Mouse (Mus musculus) stomach, embryonic 16.5 days (tissue): ENCODE measurements around the gene Sumo3. TPM values are rescaled to one million over a fixed set of nuclear protein-coding genes. Genes with fewer than 3 reads are reported as not detected.

Experiments
- ATAC-seq: fragments of 200-750 bp; cut with Nextera tagmentation; 2 replicates; pipeline ENCODE4 v1.8.0; 2017; ENCODE audit warnings: moderate number of reproducible peaks, moderate TSS enrichment; ENCODE audit not compliant: insufficient read depth, low FRiP score
- H3K27ac ChIP-seq: fragments of 300-500 bp; sonication (generic); 2 replicates; pipeline ENCODE4 v1.5.1; 2014; ENCODE audit warnings: low read length
- H3K27me3 ChIP-seq: fragments of 300-500 bp; sonication (generic); 2 replicates; pipeline ENCODE4 v1.6.1; 2014; ENCODE audit warnings: low read length, control low read depth, mixed read lengths; ENCODE audit not compliant: control insufficient read depth, insufficient read depth
- H3K36me3 ChIP-seq: fragments of 300-500 bp; sonication (generic); 2 replicates; pipeline ENCODE4 v1.6.1; 2014; ENCODE audit warnings: low read length; ENCODE audit not compliant: control insufficient read depth, insufficient read depth
- H3K4me1 ChIP-seq: fragments of 300-500 bp; sonication (generic); 2 replicates; pipeline ENCODE4 v1.6.1; 2014; ENCODE audit warnings: low read length, control low read depth, mixed read lengths; ENCODE audit not compliant: control insufficient read depth, insufficient read depth
- H3K4me2 ChIP-seq: fragments of 300-500 bp; sonication (generic); 2 replicates; pipeline ENCODE4 v1.6.1; 2014; ENCODE audit warnings: low read depth, low read length, mixed read lengths
- H3K4me3 ChIP-seq: fragments of 300-500 bp; sonication (generic); replicated peaks from 2 replicates; pipeline ENCODE4 v1.5.1; 2014; ENCODE audit warnings: mild to moderate bottlenecking, low read length
- H3K9ac ChIP-seq: fragments of 300-500 bp; sonication (generic); 2 replicates; pipeline ENCODE4 v1.6.1; 2014; ENCODE audit warnings: low read length
- H3K9me3 ChIP-seq: fragments of 300-500 bp; sonication (generic); replicated peaks from 2 replicates; pipeline ENCODE4 v1.6.1; 2016; ENCODE audit warnings: low read length, control low read depth; ENCODE audit not compliant: control insufficient read depth
- WGBS: fragments of 180-500 bp; shearing (Covaris S2); extraction: QIAGEN DNeasy Blood & Tissue Kit; methylation state at CpG from one replicate; pipeline ENCODE4 v1.1.7; 2014; 5-methylcytosine and 5-hydroxymethylcytosine counted together
- polyA plus RNA-seq: library from polyadenylated mRNA; unstranded; fragments of >200 nt; fragmentation: Nextera tagmentation; extraction: Ambion mirVana; gene quantifications from 2 replicates; pipeline ENCODE4 v1.2.1, GENCODE M21; 2015

Sumo3 gene
- polyA plus RNA-seq, 1 experiment from 2014 or later = 327 TPM

DNA sequence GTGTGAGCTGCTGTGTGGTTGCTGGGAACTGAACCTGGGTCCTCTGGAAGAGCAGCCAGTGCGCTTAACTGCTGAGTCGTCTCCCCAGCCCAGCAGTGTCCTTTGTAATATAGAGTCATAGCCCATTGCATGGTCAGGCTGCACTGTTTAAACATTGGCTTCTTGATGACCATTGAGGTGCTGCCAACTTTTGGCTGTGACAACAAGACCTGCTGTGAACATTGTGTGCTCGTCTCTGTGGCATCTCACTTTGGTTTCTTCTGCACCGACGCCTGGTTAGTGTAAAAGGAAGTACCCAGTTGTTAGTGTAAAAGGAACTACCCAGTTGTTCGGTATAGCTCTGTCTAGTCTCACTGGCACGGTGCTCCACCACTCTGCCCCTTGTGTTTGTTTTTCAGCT is 20.7 kb downstream of the Sumo3 start:
- Histone ChIP-seq H3K27ac (no peak overlapping the region), H3K9ac (no peak overlapping the region), H3K4me1 (peaks cover 34% of the 10 kb centered on the region), H3K4me3 (no peak overlapping the region), H3K27me3 (no peaks in the 10 kb centered on the region), H3K4me2 (no peak overlapping the region), H3K36me3 (peaks cover 4% of the 10 kb centered on the region; the same call in 1 of the 2 replicates), H3K9me3 (no peaks in the 10 kb centered on the region)
- ATAC-seq = no peak
- WGBS = 70% methylated on average over 7 of the region's 7 CpGs

- Histone ChIP-seq H3K4me2 (no peak overlapping the region), H3K4me3 (no peak overlapping the region), H3K9me3 (no peaks in the 10 kb centered on the region), H3K27ac (no peak overlapping the region), H3K27me3 (no peaks in the 10 kb centered on the region), H3K9ac (no peak overlapping the region), H3K36me3 (peaks cover 4% of the 10 kb centered on the region; the same call in 1 of the 2 replicates), H3K4me1 (peaks cover 33% of the 10 kb centered on the region)
- ATAC-seq = peak; percentile 61; the same call in 1 of the 2 replicates
- 36% methylated on average over 2 of the region's 2 CpGs for WGBS
Measured at GRCm38 (mm10) chr10:77627497-77627896, 21.6 kb downstream of the Sumo3 start.

GRCm38 (mm10) chr10:77629163-77629562 is 23.3 kb downstream of the Sumo3 start:
- ATAC-seq = no peak
- H3K4me1 ChIP-seq = peaks cover 28% of the 10 kb centered on the region
- H3K4me2 ChIP-seq = no peak overlapping the region
- H3K36me3 ChIP-seq = peaks cover 4% of the 10 kb centered on the region; the same call in 1 of the 2 replicates
- H3K9ac ChIP-seq = no peak overlapping the region
- H3K27me3 ChIP-seq = no peaks in the 10 kb centered on the region
- H3K9me3 ChIP-seq = no peaks in the 10 kb centered on the region
- H3K27ac ChIP-seq = no peak overlapping the region
- no peak overlapping the region for H3K4me3 ChIP-seq
- WGBS = 75% methylated on average over 3 of the region's 3 CpGs

DNA sequence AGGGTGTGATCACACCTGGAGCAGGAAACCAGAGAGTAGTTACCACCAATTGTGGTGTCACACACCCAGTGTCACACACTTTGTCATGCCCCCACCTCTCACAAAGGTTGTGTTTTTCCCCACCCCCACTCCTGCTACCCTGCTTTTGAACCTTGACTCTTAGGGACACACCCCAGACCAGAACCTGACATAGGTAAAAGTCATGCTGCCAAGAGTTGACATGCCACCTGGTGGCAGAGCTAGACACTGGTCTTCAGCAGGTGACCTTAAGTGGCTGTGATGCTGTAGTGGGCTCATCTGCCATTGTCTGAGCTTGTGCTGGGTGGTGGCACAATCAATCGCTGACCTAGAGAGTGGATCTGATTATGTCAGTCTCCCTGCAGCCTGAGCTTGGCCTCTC is 24.1 kb downstream of the Sumo3 start:
- H3K36me3 ChIP-seq = peaks cover 4% of the 10 kb centered on the region; the same call in 1 of the 2 replicates
- no peak for ATAC-seq
- H3K9me3 ChIP-seq = no peaks in the 10 kb centered on the region
- H3K27me3 ChIP-seq = no peaks in the 10 kb centered on the region
- no peak overlapping the region for H3K4me2 ChIP-seq
- 78% methylated on average over 1 of the region's 1 CpGs for WGBS
- H3K4me1 ChIP-seq = peaks cover 25% of the 10 kb centered on the region
- no peak overlapping the region for H3K27ac ChIP-seq
- no peak overlapping the region for H3K9ac ChIP-seq
- no peak overlapping the region for H3K4me3 ChIP-seq

GRCm38 (mm10) chr10:77634016-77634415 is 28.1 kb downstream of the Sumo3 start:
- 61% methylated on average over 6 of the region's 6 CpGs for WGBS
- H3K27ac ChIP-seq = peak overlapping the region; percentile 23; the same call in 1 of the 2 replicates
- H3K4me1 ChIP-seq = peaks cover 17% of the 10 kb centered on the region
- H3K36me3 ChIP-seq = peaks cover 4% of the 10 kb centered on the region; the same call in 1 of the 2 replicates
- H3K27me3 ChIP-seq = no peaks in the 10 kb centered on the region
- H3K4me2 ChIP-seq = no peak overlapping the region
- no peak overlapping the region for H3K4me3 ChIP-seq
- H3K9ac ChIP-seq = peak overlapping the region; percentile 43; the same call in 1 of the 2 replicates
- H3K9me3 ChIP-seq = no peaks in the 10 kb centered on the region
- ATAC-seq = no peak

- 46% methylated on average over 13 of the region's 13 CpGs for WGBS
Measured at GRCm38 (mm10) chr10:77634452-77635231, 28.7 kb downstream of the Sumo3 start.

DNA sequence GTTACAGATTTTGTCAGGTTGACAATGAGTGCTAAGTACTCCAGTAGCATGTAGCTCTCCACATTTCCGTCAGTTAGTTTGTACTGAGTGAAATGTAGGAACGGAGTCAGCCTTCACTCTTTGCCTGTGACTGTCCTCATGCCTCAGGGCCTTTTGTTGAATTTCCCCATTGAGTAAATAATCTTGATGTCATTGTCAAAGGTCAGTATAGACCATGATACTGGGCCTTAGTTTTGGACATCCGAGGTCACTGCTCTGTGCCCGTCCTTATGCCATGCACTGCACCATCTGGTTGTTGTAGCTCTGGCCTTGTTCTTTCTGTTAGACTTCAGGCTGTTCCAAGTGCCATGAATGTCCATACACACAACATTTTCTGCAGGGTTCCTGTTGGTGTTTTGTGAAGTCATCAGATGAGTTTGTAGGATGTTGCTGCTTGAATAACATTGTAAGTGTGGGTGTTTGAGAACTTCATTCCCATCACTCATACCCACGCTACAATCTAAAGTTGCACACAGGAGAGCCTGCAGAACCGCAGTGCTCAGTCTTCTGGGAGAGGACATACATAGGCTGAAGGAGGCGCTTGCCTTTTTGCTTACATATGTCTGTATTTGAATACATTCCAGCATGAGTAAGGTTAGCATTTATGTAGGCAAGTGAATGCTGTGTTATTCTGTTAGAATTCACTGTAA is 30.5 kb downstream of the Sumo3 start:
- Histone ChIP-seq H3K4me2 (no peak overlapping the region), H3K27ac (no peak overlapping the region), H3K4me1 (peaks cover 18% of the 10 kb centered on the region), H3K9me3 (no peaks in the 10 kb centered on the region), H3K9ac (no peak overlapping the region), H3K36me3 (peaks cover under 1% of the 10 kb centered on the region; the same call in 1 of the 2 replicates), H3K4me3 (no peak overlapping the region), H3K27me3 (no peaks in the 10 kb centered on the region)
- WGBS = 86% methylated on average over 7 of the region's 7 CpGs
- ATAC-seq = no peak

More at GRCm38 (mm10) chr10:77634452-77635231, 28.7 kb downstream of the Sumo3 start:
- Histone ChIP-seq H3K4me2 (no peak overlapping the region), H3K27ac (peak overlapping the region; percentile 69), H3K9me3 (no peaks in the 10 kb centered on the region), H3K9ac (no peak overlapping the region; the same call in 1 of the 2 replicates), H3K4me1 (peaks cover 18% of the 10 kb centered on the region), H3K27me3 (no peaks in the 10 kb centered on the region), H3K36me3 (peaks cover 4% of the 10 kb centered on the region; the same call in 1 of the 2 replicates), H3K4me3 (no peak overlapping the region)
- ATAC-seq = peak; percentile 66

GRCm38 (mm10) chr10:77638956-77639355 is 33.1 kb downstream of the Sumo3 start:
- WGBS = 75% methylated on average over 6 of the region's 6 CpGs
- ATAC-seq = no peak
- H3K36me3 ChIP-seq = peaks cover 5% of the 10 kb centered on the region; the same call in 1 of the 2 replicates

GRCm38 (mm10) chr10:77643160-77643559 is 37.3 kb downstream of the Sumo3 start:
- Histone ChIP-seq H3K27ac (no peak overlapping the region), H3K9me3 (no peaks in the 10 kb centered on the region), H3K27me3 (no peaks in the 10 kb centered on the region), H3K4me3 (no peak overlapping the region), H3K4me1 (0 out of 2 replicates have a peak, but pooled peaks cover 2% of the 10 kb centered on the region), H3K36me3 (peaks cover 14% of the 10 kb centered on the region), H3K9ac (no peak overlapping the region), H3K4me2 (no peak overlapping the region)
- 79% methylated on average over 7 of the region's 7 CpGs for WGBS
- ATAC-seq = 0 out of 2 replicates have a peak, but pooled peaks have one; percentile 28

More at GRCm38 (mm10) chr10:77638956-77639355, 33.1 kb downstream of the Sumo3 start:
- Histone ChIP-seq H3K27me3 (no peaks in the 10 kb centered on the region), H3K4me1 (peaks cover 10% of the 10 kb centered on the region), H3K9me3 (no peaks in the 10 kb centered on the region), H3K9ac (no peak overlapping the region), H3K4me2 (no peak overlapping the region), H3K4me3 (no peak overlapping the region), H3K27ac (no peak overlapping the region)
